Mouse (Mus musculus) bone marrow macrophage, adult 2 months (primary cell): ENCODE data around the gene Rinl.

Source experiments
- CTCF ChIP-seq: IDR thresholded peaks from 2 replicates; pipeline ENCODE4 v1.5.1; 2012; ENCODE audit warnings: low read depth, mild to moderate bottlenecking, low read length, moderate library complexity
- POLR2A ChIP-seq: IDR thresholded peaks from 2 replicates; pipeline ENCODE4 v1.6.1; 2012; ENCODE audit warnings: mild to moderate bottlenecking, low read depth, low read length, borderline replicate concordance

GRCm38 (mm10) chr7:28791706-28792105, 2.9 kb downstream of the Rinl start:
- TF ChIP-seq CTCF (no peak), POLR2A (no peak)
